ENCODE assay signal across 8 mouse cellular contexts in genomic region chr7:16728596-16729348, GRCm38 (mm10). TPM values are rescaled to one million over a fixed set of nuclear protein-coding genes. Genes with fewer than 3 reads are reported as not detected.
DNase-seq lines count a peak whose midpoint lies in the region; ATAC-seq and TF ChIP-seq lines count a peak whose summit lies in the region.

No protein-coding gene starts in this region.

- no peak overlapping the region for H3K4me2 ChIP-seq in forebrain, embryonic 14.5 days (ENCODE audit: low read length)

- peak; percentile 44 for ATAC-seq in forebrain, embryonic 14.5 days

- peaks cover 2 to 14% of the 10 kb centered on the region in 2 experiments; a peak in 3 of 4 replicates for H3K4me1 ChIP-seq in ES-E14 (ENCODE audit: control insufficient read depth in 2 of 2, insufficient read depth in 2 of 2, low read length in 2 of 2, poor library complexity in 1 of 2)
- no peaks in the 10 kb centered on the region for H3K4me1 ChIP-seq in forebrain, embryonic 14.5 days (ENCODE audit: control insufficient read depth, insufficient read depth, low read length)

- H3K9me3 ChIP-seq in ES-E14 (ENCODE audit: control insufficient read depth, insufficient read depth, low read depth, low read length): no peaks in the 10 kb centered on the region
- no peaks in the 10 kb centered on the region for H3K9me3 ChIP-seq in forebrain, embryonic 14.5 days (replicated peaks; ENCODE audit: control insufficient read depth, low read length)

- no peaks in the 10 kb centered on the region for H3K36me3 ChIP-seq in ES-E14 (ENCODE audit: control insufficient read depth, insufficient read depth, low read length, poor library complexity, severe bottlenecking)
- no peaks in the 10 kb centered on the region for H3K36me3 ChIP-seq in forebrain, embryonic 14.5 days (ENCODE audit: control insufficient read depth, insufficient read depth, low read length)

- DNase-seq in ES-E14 (ENCODE audit: low read depth, low spot score): peak; percentile 97
- peak; percentile 77 for DNase-seq in brain, adult 2 months (ENCODE audit: low read depth, low spot score)
- DNase-seq in forebrain, embryonic 14.5 days (ENCODE audit: low spot score): peak; percentile 91
- DNase-seq in heart, postnatal 25 days (ENCODE audit: low spot score): peak; percentile 37
- DNase-seq in layer of hippocampus, adult 8-10 months (ENCODE audit: low spot score in 2 of 2): peak; percentile 46 to 60
- DNase-seq in lung, postnatal 36 days: peak; percentile 77
- DNase-seq in retina, embryonic 14.5 days (ENCODE audit: low spot score): peak; percentile 92
- peak; percentile 35 to 52 for DNase-seq in urinary bladder, postnatal 36 days (ENCODE audit: low spot score in 2 of 2)

- intact Hi-C loops in heart, postnatal 25 days (cut with DNase I): loop anchor here (1.0 to 5.0 kb wide), 3 partner anchors 30 to 216 kb away; no protein-coding TSS in a partner anchor

- peak overlapping the region; percentile 44; the same call in 1 of the 2 replicates for H3K9ac ChIP-seq in ES-E14 (ENCODE audit: insufficient read depth, low read depth, low read length, poor library complexity, severe bottlenecking)
- H3K9ac ChIP-seq in forebrain, embryonic 14.5 days (ENCODE audit: low read length): no peak overlapping the region

- in situ Hi-C loops in ES-E14 (cut with MboI; ENCODE audit: low sequenced_read_pairs in 2 of 2, unreplicated experiment in 2 of 2): no loop called here

- H3K27ac ChIP-seq in ES-E14 (ENCODE audit: insufficient read depth, low read depth, low read length, poor library complexity, severe bottlenecking): 0 out of 2 replicates have a peak overlapping the region, but pooled peaks have one; percentile 48
- no peak overlapping the region for H3K27ac ChIP-seq in forebrain, embryonic 14.5 days (ENCODE audit: low read depth, low read length)

- peak overlapping the region; percentile 2 to 22; a peak in 2 of 4 replicates for H3K4me3 ChIP-seq in ES-E14 (ENCODE audit: insufficient read depth in 1 of 2, low read depth in 1 of 2, low read length in 2 of 2, poor library complexity in 1 of 2, severe bottlenecking in 1 of 2)
- no peak overlapping the region for H3K4me3 ChIP-seq in forebrain, embryonic 14.5 days (ENCODE audit: low read depth, low read length)

- no peaks in the 10 kb centered on the region for H3K27me3 ChIP-seq in forebrain, embryonic 14.5 days (replicated peaks; ENCODE audit: control insufficient read depth, insufficient read depth, low read length)

- WGBS in forebrain, embryonic 14.5 days: 30% methylated on average over 14 of the region's 14 CpGs

TF ChIP-seq in ES-E14, 5 proteins besides CTCF, POLR2A, EP300 and RAD21:
- TF ChIP-seq MAFK (IDR thresholded peaks at IDR 0.05; ENCODE audit: insufficient read depth, low read depth, low read length) (0 out of 2 replicates have a peak, but pooled peaks have one; percentile 5), HCFC1 (IDR thresholded peaks at IDR 0.05; ENCODE audit: borderline replicate concordance, insufficient read depth, low read length) (no peak)

RNA-seq across cellular contexts. Expression of gene Ceacam9, which starts 7.0 kb away (rescaled TPM):
- total RNA-seq in ES-E14 (2012; rRNA removed): 0.22 TPM in 1 of 2 replicates, not detected in the other
- polyA plus RNA-seq in forebrain, embryonic 14.5 days (2014; fragmentation: Nextera tagmentation; extraction: Ambion mirVana): not detected in 2 replicates
- total RNA-seq in heart, postnatal 25 days (2021): not detected
- total RNA-seq in layer of hippocampus, adult 8-10 months (2022): not detected

RNA-seq across cellular contexts. Expression of gene Ap2s1, which starts 9.4 kb away (rescaled TPM):
- 188 and 227 TPM in 2 replicates for total RNA-seq in ES-E14 (2012; rRNA removed)
- 453 and 484 TPM in 2 replicates for polyA plus RNA-seq in forebrain, embryonic 14.5 days (2014; fragmentation: Nextera tagmentation; extraction: Ambion mirVana)
- 10 to 100 TPM; 80.9 to 87.9 TPM for total RNA-seq in heart, postnatal 25 days (2021)
- 100 to 1,000 TPM; 243 to 255 (median 246) TPM for total RNA-seq in layer of hippocampus, adult 8-10 months (2022)

RNA-seq across cellular contexts. Expression of gene Slc1a5, which starts 52.4 kb away (rescaled TPM):
- total RNA-seq in ES-E14 (2012; rRNA removed): 72.0 and 156 TPM in 2 replicates
- polyA plus RNA-seq in forebrain, embryonic 14.5 days (2014; fragmentation: Nextera tagmentation; extraction: Ambion mirVana): 7.0 and 7.4 TPM in 2 replicates
- 10 to 100 TPM; 18.5 to 22.8 TPM for total RNA-seq in heart, postnatal 25 days (2021)
- total RNA-seq in layer of hippocampus, adult 8-10 months (2022): 10 to 100 TPM in 1 of 4 experiments, 1 to 10 TPM in 3; 2.5 to 11.0 (median 5.5) TPM

RNA-seq across cellular contexts. Expression of gene Ceacam15, which starts 53.3 kb away (rescaled TPM):
- total RNA-seq in ES-E14 (2012; rRNA removed): not detected in 2 replicates
- polyA plus RNA-seq in forebrain, embryonic 14.5 days (2014; fragmentation: Nextera tagmentation; extraction: Ambion mirVana): not detected in 2 replicates
- not detected for total RNA-seq in heart, postnatal 25 days (2021)
- total RNA-seq in layer of hippocampus, adult 8-10 months (2022): not detected

Comparison
In these comparisons a context has a peak if more than half of its experiments do, and no peak if none do; other contexts are left out.
1. DNase-seq: peak in every context shown above with its lines; median percentile 97 in ES-E14; 92 in retina, embryonic 14.5 days; 91 in forebrain, embryonic 14.5 days; 77 in brain, adult 2 months; 77 in lung, postnatal 36 days; 53 in layer of hippocampus, adult 8-10 months; 44 in urinary bladder, postnatal 36 days; 37 in heart, postnatal 25 days.